In genomic region chr2:60449732-60450131, GRCm38 (mm10) we compare ENCODE assay signal across 17 mouse cellular contexts.
DNase-seq lines count a peak whose midpoint lies in the region; ATAC-seq and TF ChIP-seq lines count a peak whose summit lies in the region.
"Had no signal": no experiment of that assay in that cellular context is flagged by ENCODE, and none has a peak within 500 bp of the region (broad histone marks: within the 10 kb centered on the region; RNA-seq: fewer than 3 reads in every experiment).

No protein-coding gene starts in this region.

- no peak overlapping the region for H3K9ac ChIP-seq in intestine, embryonic 16.5 days (ENCODE audit: low read depth, low read length)
- H3K9ac ChIP-seq in intestine, embryonic 15.5 days = no peak overlapping the region
- H3K9ac ChIP-seq in stomach, postnatal 0 days (ENCODE audit: low read length) = no peak overlapping the region
- H3K9ac ChIP-seq: hindbrain, embryonic 13.5 days; limb, embryonic 12.5 days had no signal

- no peaks in the 10 kb centered on the region for H3K9me3 ChIP-seq in intestine, embryonic 16.5 days (ENCODE audit: control insufficient read depth, low read length)
- H3K9me3 ChIP-seq in intestine, embryonic 15.5 days = no peaks in the 10 kb centered on the region
- no peaks in the 10 kb centered on the region for H3K9me3 ChIP-seq in stomach, postnatal 0 days (ENCODE audit: control insufficient read depth, low read length)
- H3K9me3 ChIP-seq in midbrain, embryonic 10.5 days (replicated peaks) = no peaks in the 10 kb centered on the region
- H3K9me3 ChIP-seq: hindbrain, embryonic 13.5 days; limb, embryonic 12.5 days had no signal

- H3K36me3 ChIP-seq in intestine, embryonic 16.5 days (ENCODE audit: control insufficient read depth, insufficient read depth, low read length) = no peaks in the 10 kb centered on the region
- no peaks in the 10 kb centered on the region for H3K36me3 ChIP-seq in intestine, embryonic 15.5 days
- H3K36me3 ChIP-seq in stomach, postnatal 0 days (ENCODE audit: control insufficient read depth, insufficient read depth, low read length) = no peaks in the 10 kb centered on the region
- no peaks in the 10 kb centered on the region for H3K36me3 ChIP-seq in midbrain, embryonic 10.5 days
- H3K36me3 ChIP-seq: hindbrain, embryonic 13.5 days; limb, embryonic 12.5 days had no signal

- H3K4me2 ChIP-seq in intestine, embryonic 16.5 days (ENCODE audit: low read depth, low read length) = no peak overlapping the region
- H3K4me2 ChIP-seq in intestine, embryonic 15.5 days (replicated peaks) = no peak overlapping the region
- no peak overlapping the region for H3K4me2 ChIP-seq in stomach, postnatal 0 days (replicated peaks; ENCODE audit: low read depth)
- H3K4me2 ChIP-seq: hindbrain, embryonic 13.5 days; limb, embryonic 12.5 days had no signal

- 0 out of 2 replicates have a peak, but pooled peaks have one; percentile 25 for ATAC-seq in intestine, embryonic 16.5 days
- no peak for ATAC-seq in intestine, embryonic 15.5 days
- no peak for ATAC-seq in stomach, postnatal 0 days (ENCODE audit: low FRiP score, low TSS enrichment)
- ATAC-seq: midbrain, embryonic 16.5 days had no signal

- TF ChIP-seq EP300 in stomach, postnatal 0 days (optimal IDR thresholded peaks at IDR 0.05) = no peak

- 0 out of 2 replicates have a peak, but pooled peaks cover under 1% of the 10 kb centered on the region for H3K4me1 ChIP-seq in intestine, embryonic 16.5 days (ENCODE audit: control insufficient read depth, insufficient read depth, low read length)
- H3K4me1 ChIP-seq in intestine, embryonic 15.5 days (replicated peaks) = no peaks in the 10 kb centered on the region
- no peaks in the 10 kb centered on the region for H3K4me1 ChIP-seq in stomach, postnatal 0 days (replicated peaks; ENCODE audit: control insufficient read depth, insufficient read depth)
- H3K4me1 ChIP-seq in midbrain, embryonic 10.5 days = peaks cover 10% of the 10 kb centered on the region; the same call in 1 of the 2 replicates

- DNase-seq in Muller cell, postnatal 12 days (ENCODE audit: inconsistent ontology term) = peak; percentile 2
- DNase-seq in fibroblast of lung, adult 2 months (ENCODE audit: low read depth) = peak; percentile 29
- peak; percentile 18 for DNase-seq in stomach, postnatal 0 days (ENCODE audit: low spot score)
- DNase-seq in midbrain, embryonic 10.5 days (ENCODE audit: low spot score) = no peak
- no peak for DNase-seq in spleen, adult 18-20 months
- DNase-seq: adrenal gland, postnatal 10 days; kidney, adult 18-20 months; kidney, postnatal 4 days; lung, postnatal 4 days; retina, postnatal 1 day had no signal

- TF ChIP-seq CTCF in stomach, postnatal 0 days (IDR thresholded peaks at IDR 0.05; ENCODE audit: low read depth) = no peak

- no peak overlapping the region for H3K4me3 ChIP-seq in intestine, embryonic 16.5 days (ENCODE audit: low read length)
- H3K4me3 ChIP-seq in intestine, embryonic 15.5 days (replicated peaks) = no peak overlapping the region
- no peak overlapping the region for H3K4me3 ChIP-seq in stomach, postnatal 0 days (ENCODE audit: low read depth, low read length)
- H3K4me3 ChIP-seq in midbrain, embryonic 10.5 days = no peak overlapping the region
- H3K4me3 ChIP-seq: erythroblast, embryonic 14.5 days; hindbrain, embryonic 13.5 days; left cerebral cortex, adult 2 months; limb, embryonic 12.5 days had no signal

- H3K27ac ChIP-seq in intestine, embryonic 16.5 days (ENCODE audit: low read length) = no peak overlapping the region
- H3K27ac ChIP-seq in intestine, embryonic 15.5 days = no peak overlapping the region
- no peak overlapping the region for H3K27ac ChIP-seq in stomach, postnatal 0 days (replicated peaks)
- no peak overlapping the region for H3K27ac ChIP-seq in midbrain, embryonic 10.5 days (replicated peaks)
- H3K27ac ChIP-seq: hindbrain, embryonic 13.5 days; left cerebral cortex, adult 2 months; limb, embryonic 12.5 days had no signal

- H3K27me3 ChIP-seq in intestine, embryonic 16.5 days (replicated peaks; ENCODE audit: control insufficient read depth, insufficient read depth, low read length) = no peaks in the 10 kb centered on the region
- H3K27me3 ChIP-seq in intestine, embryonic 15.5 days (replicated peaks) = no peaks in the 10 kb centered on the region
- H3K27me3 ChIP-seq in stomach, postnatal 0 days (ENCODE audit: control insufficient read depth, insufficient read depth, low read length) = no peaks in the 10 kb centered on the region
- H3K27me3 ChIP-seq in midbrain, embryonic 10.5 days (ENCODE audit: low read depth, poor library complexity, severe bottlenecking) = no peaks in the 10 kb centered on the region
- H3K27me3 ChIP-seq: hindbrain, embryonic 13.5 days; limb, embryonic 12.5 days had no signal

- WGBS in intestine, embryonic 16.5 days = 66% methylated on average over 6 of the region's 6 CpGs
- 59% methylated on average over 6 of the region's 6 CpGs for WGBS in intestine, embryonic 15.5 days
- WGBS in stomach, postnatal 0 days = 63% methylated on average over 6 of the region's 6 CpGs
- WGBS in midbrain, embryonic 10.5 days = 86% methylated on average over 6 of the region's 6 CpGs

Comparison
In these comparisons a context has a peak if more than half of its experiments do, and no peak if none do; other contexts are left out.
1. DNase-seq: peak in Muller cell, postnatal 12 days (single experiment), fibroblast of lung, adult 2 months (single experiment) and stomach, postnatal 0 days (single experiment); none in midbrain, embryonic 10.5 days (single experiment) and spleen, adult 18-20 months (0 of 2).